Mouse (Mus musculus) bone marrow, adult 2 months (tissue): Measurements from ENCODE around the gene Nat8f3.
"Not testable (repeated sequence)": the region's sequence is repeated elsewhere in the genome, so short reads cannot be mapped to it uniquely, and the experiment has no call there.

Source experiments
- CTCF ChIP-seq: fragments of 200-500 bp; IDR thresholded peaks from 2 replicates; pipeline ENCODE4 v1.5.1; 2011; ENCODE audit warnings: low read length, control low read depth; ENCODE audit not compliant: control insufficient read depth, insufficient read depth
- POLR2A ChIP-seq: fragments of 200-500 bp; IDR thresholded peaks from 2 replicates; pipeline ENCODE4 v1.6.1; 2011; ENCODE audit warnings: low read depth, mild to moderate bottlenecking, control low read depth, low read length, borderline replicate concordance; ENCODE audit not compliant: control insufficient read depth

DNA sequence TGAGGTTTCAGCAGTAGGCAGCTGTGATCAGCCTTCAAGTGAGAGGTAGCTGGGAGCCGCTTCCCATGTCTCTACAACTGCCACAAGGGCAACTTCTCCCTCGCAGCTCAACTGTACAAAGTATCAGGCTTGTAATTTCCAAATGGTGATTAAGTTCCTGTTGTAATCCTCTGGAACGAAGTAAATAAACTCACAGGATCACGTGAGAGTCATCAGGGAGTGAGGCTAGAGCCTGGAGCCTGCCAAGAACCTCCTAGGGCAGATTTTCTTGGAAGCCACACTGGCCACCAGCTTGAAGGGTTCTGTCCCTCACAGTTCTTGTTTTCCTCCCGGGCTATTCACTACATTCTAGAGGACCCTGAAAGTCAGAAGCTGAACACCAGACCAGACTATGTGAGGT is 37.6 kb upstream of the Nat8f3 start:
- TF ChIP-seq CTCF, POLR2A: not testable (repeated sequence)
